Comparison of ENCODE assay signal across 8 mouse cellular contexts in genomic region chr15:103323455-103324247, GRCm38 (mm10). TPM values are rescaled to one million over a fixed set of nuclear protein-coding genes. Genes with fewer than 3 reads are reported as not detected.
A peak's percentile ranks its signal among the peaks of the same experiment; 100 is the strongest.
DNase-seq lines count a peak whose midpoint lies in the region; ATAC-seq and TF ChIP-seq lines count a peak whose summit lies in the region.

No protein-coding gene starts in this region.

- H3K27me3 ChIP-seq in Patski: no peaks in the 10 kb centered on the region
- no peaks in the 10 kb centered on the region for H3K27me3 ChIP-seq in cerebellum, adult 2 months (ENCODE audit: control insufficient read depth, insufficient read depth, low read length)
- no peaks in the 10 kb centered on the region for H3K27me3 ChIP-seq in forebrain, postnatal 0 days (ENCODE audit: insufficient read depth, low read length)
- H3K27me3 ChIP-seq in hindbrain, embryonic 10.5 days (ENCODE audit: insufficient read depth, poor library complexity, severe bottlenecking): no peaks in the 10 kb centered on the region

- H3K4me3 ChIP-seq in cerebellum, adult 2 months (replicated peaks; ENCODE audit: insufficient read depth, low read depth, low read length): peak overlapping the region; percentile 88
- peak overlapping the region; percentile 77 for H3K4me3 ChIP-seq in forebrain, postnatal 0 days (ENCODE audit: low read depth, low read length)
- peak overlapping the region; percentile 87 for H3K4me3 ChIP-seq in hindbrain, embryonic 10.5 days

- H3K4me1 ChIP-seq in cerebellum, adult 2 months (ENCODE audit: control insufficient read depth, insufficient read depth, low read length): peaks cover 16% of the 10 kb centered on the region
- H3K4me1 ChIP-seq in forebrain, postnatal 0 days (ENCODE audit: insufficient read depth): peaks cover 12% of the 10 kb centered on the region
- H3K4me1 ChIP-seq in hindbrain, embryonic 10.5 days (replicated peaks): peaks cover 43% of the 10 kb centered on the region

- no peaks in the 10 kb centered on the region for H3K9me3 ChIP-seq in forebrain, postnatal 0 days (ENCODE audit: low read length)
- H3K9me3 ChIP-seq in hindbrain, embryonic 10.5 days: no peaks in the 10 kb centered on the region

- POLR2A ChIA-PET in Patski (lab: Charles Lee): interaction anchor here (0.7 kb wide), 1 partner anchor 84 kb away, joined by 3 read pairs; the partner anchor contains the start of genes Cbx5 and Hnrnpa1

- H3K4me2 ChIP-seq in forebrain, postnatal 0 days (ENCODE audit: low read depth): peak overlapping the region; percentile 87

- H3K27ac ChIP-seq in cerebellum, adult 2 months (ENCODE audit: insufficient read depth, low read length): no peak overlapping the region
- peak overlapping the region; percentile 64 for H3K27ac ChIP-seq in forebrain, postnatal 0 days (ENCODE audit: low read depth, low read length)
- H3K27ac ChIP-seq in hindbrain, embryonic 10.5 days: peak overlapping the region; percentile 96

- no peak for TF ChIP-seq CTCF in Patski (IDR thresholded peaks at IDR 0.05)
- TF ChIP-seq CTCF in cerebellum, adult 2 months (IDR thresholded peaks at IDR 0.05; ENCODE audit: borderline replicate concordance, insufficient read depth, low read depth, low read length): peak; percentile 94
- peak; percentile 95 for TF ChIP-seq CTCF in forebrain, postnatal 0 days (IDR thresholded peaks at IDR 0.05; ENCODE audit: low read depth)

- H3K9ac ChIP-seq in forebrain, postnatal 0 days: peak overlapping the region; percentile 81

- peak; percentile 41; the same call in 1 of the 2 replicates for TF ChIP-seq POLR2A in cerebellum, adult 2 months (IDR thresholded peaks at IDR 0.05; ENCODE audit: borderline replicate concordance, insufficient read depth, low read length)

- WGBS in cerebellum, adult 2 months: 1% methylated on average over 26 of the region's 40 CpGs
- 2% methylated on average over 36 of the region's 40 CpGs for WGBS in forebrain, postnatal 0 days
- WGBS in hindbrain, embryonic 10.5 days: 1% methylated on average over 40 of the region's 40 CpGs

- peak; percentile 92 for ATAC-seq in Patski
- ATAC-seq in forebrain, postnatal 0 days: peak; percentile 97

- in situ Hi-C loops in Patski (cut with MboI; ENCODE audit: low pct_unique_long_range_greater_than_20kb): no loop called here

- H3K36me3 ChIP-seq in forebrain, postnatal 0 days (ENCODE audit: insufficient read depth): peaks cover 4% of the 10 kb centered on the region
- peaks cover 16% of the 10 kb centered on the region for H3K36me3 ChIP-seq in hindbrain, embryonic 10.5 days

- peak; percentile 13 for DNase-seq in Patski (ENCODE audit: low read depth, low spot score)
- DNase-seq in cerebellum, adult 2 months: peak; percentile 87 to 89
- DNase-seq in forebrain, postnatal 0 days: peak; percentile 85
- DNase-seq in hindbrain, embryonic 10.5 days (ENCODE audit: low spot score): peak; percentile 92
- DNase-seq in layer of hippocampus, postnatal 14 days (ENCODE audit: low spot score in 2 of 2): peak; percentile 76 to 84
- DNase-seq in lung, postnatal 4 days: peak; percentile 92 to 93
- peak; percentile 91 for DNase-seq in retina, postnatal 1 day
- peak; percentile 80 to 89 for DNase-seq in urinary bladder, postnatal 36 days (ENCODE audit: low spot score in 2 of 2)

- CTCF ChIA-PET in Patski (lab: Charles Lee): interaction anchor here (0.6 to 3.0 kb wide), 27 partner anchors 8 to 170 kb away, joined by 3 to 22 read pairs (median 4); partner anchors contain the start of genes Gpr84 and Zfp385a

RNA-seq across cellular contexts. Expression of gene Gpr84, which starts 13.2 kb away (rescaled TPM):
- polyA plus RNA-seq in Patski (2021): not detected
- polyA plus RNA-seq in cerebellum, adult 2 months (2012; rRNA removed): 0.43 and 0.62 TPM in 2 replicates
- 0.29 and 0.54 TPM in 2 replicates for total RNA-seq in forebrain, postnatal 0 days (2014; rRNA removed)
- 0.31 and 0.33 TPM in 2 replicates for polyA plus RNA-seq in forebrain, postnatal 0 days (2015; fragmentation: Nextera tagmentation; extraction: Ambion mirVana)
- 0.31 and 0.36 TPM in 2 replicates for polyA plus RNA-seq in hindbrain, embryonic 10.5 days (2016; fragmentation: Nextera tagmentation; extraction: Ambion mirVana)
- total RNA-seq in layer of hippocampus, postnatal 14 days (2021): under 1 TPM; 0.74 to 0.81 TPM

RNA-seq across cellular contexts. Expression of gene Zfp385a, which starts 16.2 kb away (rescaled TPM):
- polyA plus RNA-seq in Patski (2021): 22.9 TPM
- 91.4 and 96.6 TPM in 2 replicates for polyA plus RNA-seq in cerebellum, adult 2 months (2012; rRNA removed)
- 11.6 and 13.0 TPM in 2 replicates for total RNA-seq in forebrain, postnatal 0 days (2014; rRNA removed)
- 20.5 and 21.3 TPM in 2 replicates for polyA plus RNA-seq in forebrain, postnatal 0 days (2015; fragmentation: Nextera tagmentation; extraction: Ambion mirVana)
- polyA plus RNA-seq in hindbrain, embryonic 10.5 days (2016; fragmentation: Nextera tagmentation; extraction: Ambion mirVana): 24.9 and 26.3 TPM in 2 replicates
- 10 to 100 TPM; 43.2 to 44.4 TPM for total RNA-seq in layer of hippocampus, postnatal 14 days (2021)

RNA-seq across cellular contexts. Expression of gene Itga5, which starts 42.9 kb away (rescaled TPM):
- polyA plus RNA-seq in Patski (2021): 48.6 TPM
- 1.6 TPM in 2 replicates for polyA plus RNA-seq in cerebellum, adult 2 months (2012; rRNA removed)
- total RNA-seq in forebrain, postnatal 0 days (2014; rRNA removed): 2.2 and 3.2 TPM in 2 replicates
- polyA plus RNA-seq in forebrain, postnatal 0 days (2015; fragmentation: Nextera tagmentation; extraction: Ambion mirVana): 2.9 and 3.5 TPM in 2 replicates
- 23.5 and 23.8 TPM in 2 replicates for polyA plus RNA-seq in hindbrain, embryonic 10.5 days (2016; fragmentation: Nextera tagmentation; extraction: Ambion mirVana)
- total RNA-seq in layer of hippocampus, postnatal 14 days (2021): 1 to 10 TPM; 3.4 to 5.8 TPM

RNA-seq across cellular contexts. Expression of gene Copz1, which starts 51.1 kb away (rescaled TPM):
- polyA plus RNA-seq in Patski (2021): 163 TPM
- 110 and 117 TPM in 2 replicates for polyA plus RNA-seq in cerebellum, adult 2 months (2012; rRNA removed)
- 120 and 147 TPM in 2 replicates for total RNA-seq in forebrain, postnatal 0 days (2014; rRNA removed)
- 209 and 217 TPM in 2 replicates for polyA plus RNA-seq in forebrain, postnatal 0 days (2015; fragmentation: Nextera tagmentation; extraction: Ambion mirVana)
- 288 and 299 TPM in 2 replicates for polyA plus RNA-seq in hindbrain, embryonic 10.5 days (2016; fragmentation: Nextera tagmentation; extraction: Ambion mirVana)
- total RNA-seq in layer of hippocampus, postnatal 14 days (2021): 100 to 1,000 TPM; 102 to 105 TPM

Comparison
In these comparisons a context has a peak if more than half of its experiments do, and no peak if none do; other contexts are left out.
1. DNase-seq: peak in every context shown above with its lines; median percentile 92 in lung, postnatal 4 days; 92 in hindbrain, embryonic 10.5 days; 91 in retina, postnatal 1 day; 88 in cerebellum, adult 2 months; 85 in forebrain, postnatal 0 days; 84 in urinary bladder, postnatal 36 days; 80 in layer of hippocampus, postnatal 14 days; 13 in Patski.